Mouse (Mus musculus): ENCODE results near the gene Ccdc62.

Gene Ccdc62

DNA sequence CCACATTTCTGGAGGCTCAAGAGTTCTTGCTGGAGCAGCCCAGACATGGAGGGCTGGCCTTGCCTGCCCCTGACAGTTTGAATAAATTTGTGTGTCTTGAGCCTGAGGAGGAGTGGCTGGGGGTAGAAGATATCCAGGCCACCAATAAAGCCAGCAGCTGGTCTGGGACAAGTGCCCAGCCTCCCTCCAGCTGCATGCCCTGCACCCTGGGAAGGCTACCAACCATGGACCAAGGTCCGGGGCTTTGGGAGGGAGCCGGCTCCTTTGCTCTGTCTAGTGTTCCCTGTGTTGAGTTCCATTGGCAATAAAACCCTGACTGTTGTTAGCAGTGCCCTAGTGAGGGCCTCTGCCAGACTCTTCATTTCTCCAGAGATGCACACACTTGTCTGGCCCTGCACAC, 72.4 kb downstream of the Ccdc62 start:
- DNase-seq (ENCODE audit: low spot score in 2 of 2), result peak in 1 of 2 experiments; percentile 56

DNA sequence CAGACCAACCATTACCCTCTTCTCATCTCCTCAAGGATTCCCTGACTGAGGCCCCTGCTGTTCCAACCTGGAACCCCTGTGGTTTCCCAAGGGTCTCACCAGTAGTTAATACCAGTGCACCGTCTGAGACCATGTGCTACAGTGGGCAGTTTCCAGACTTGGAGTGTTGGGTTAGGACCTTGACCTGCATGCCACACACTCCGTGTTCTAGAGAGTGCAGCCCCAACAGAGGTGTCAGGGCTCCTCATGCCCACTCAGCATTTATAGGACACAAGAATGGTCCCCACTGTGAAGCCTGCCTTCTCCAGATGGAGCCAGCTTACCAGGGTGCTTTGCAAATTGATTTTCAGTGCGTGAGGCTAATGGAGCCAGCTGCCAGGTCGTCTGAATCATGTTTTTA, 72.9 kb downstream of the Ccdc62 start:
- no peak for DNase-seq (ENCODE audit: low spot score in 2 of 2)

DNA sequence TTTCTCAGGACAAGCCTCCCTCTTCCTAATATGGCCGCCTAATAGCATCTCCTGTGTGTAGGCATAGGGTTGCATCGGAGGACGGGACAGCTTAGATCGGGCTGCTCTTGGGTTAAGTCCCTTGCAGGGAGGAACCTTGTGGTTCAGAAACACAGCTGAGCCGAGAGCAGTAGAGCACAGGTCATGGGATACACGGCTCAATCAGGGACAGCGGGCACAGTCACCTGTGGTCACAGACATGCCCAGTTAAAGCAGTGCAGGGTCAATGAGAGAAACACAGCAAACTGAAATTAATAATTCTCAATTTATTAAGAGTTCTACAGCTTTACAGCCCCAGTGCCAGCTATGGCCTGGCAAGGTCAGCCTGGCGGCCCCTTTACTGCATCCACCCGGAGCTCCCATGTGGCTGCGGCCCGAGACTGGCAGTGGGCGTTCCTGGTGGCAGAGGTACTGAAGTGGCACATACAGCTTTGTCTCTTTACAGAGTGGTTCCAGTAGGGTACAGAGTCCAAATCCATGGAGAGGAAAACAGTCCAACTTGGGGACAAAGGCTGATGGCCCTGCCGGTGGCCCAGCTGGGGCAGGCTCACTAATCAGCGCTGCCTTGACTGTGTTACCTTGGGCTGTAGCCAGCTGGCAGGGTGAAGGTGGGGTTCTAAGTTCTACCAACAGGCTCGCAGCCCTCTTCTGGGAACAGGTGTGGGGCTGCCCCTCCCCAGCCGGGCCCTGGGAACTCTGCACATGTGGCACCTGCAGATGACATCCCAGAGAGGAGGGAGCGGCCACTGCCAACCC, 74.1 kb downstream of the Ccdc62 start:
- DNase-seq (ENCODE audit: low spot score in 2 of 2), result no peak

DNA sequence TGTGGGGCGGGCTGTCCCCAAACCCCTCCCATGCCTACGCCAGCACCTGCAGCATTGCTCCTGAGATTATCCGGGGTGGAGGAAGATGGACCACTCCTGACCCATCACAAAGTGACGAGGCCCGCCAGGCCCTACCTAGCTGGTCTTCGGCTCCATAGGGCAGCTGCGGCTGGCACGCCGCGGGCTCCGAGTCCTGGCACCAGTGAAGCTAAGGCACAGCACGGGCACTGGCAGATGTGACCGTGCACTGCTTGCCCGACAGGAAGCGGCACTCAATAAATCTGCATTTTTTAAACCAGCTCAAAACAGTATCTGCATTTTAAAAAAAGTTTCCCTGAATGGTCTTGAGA, 74.6 kb downstream of the Ccdc62 start:
- no peak for DNase-seq (ENCODE audit: low spot score in 2 of 2)

DNA sequence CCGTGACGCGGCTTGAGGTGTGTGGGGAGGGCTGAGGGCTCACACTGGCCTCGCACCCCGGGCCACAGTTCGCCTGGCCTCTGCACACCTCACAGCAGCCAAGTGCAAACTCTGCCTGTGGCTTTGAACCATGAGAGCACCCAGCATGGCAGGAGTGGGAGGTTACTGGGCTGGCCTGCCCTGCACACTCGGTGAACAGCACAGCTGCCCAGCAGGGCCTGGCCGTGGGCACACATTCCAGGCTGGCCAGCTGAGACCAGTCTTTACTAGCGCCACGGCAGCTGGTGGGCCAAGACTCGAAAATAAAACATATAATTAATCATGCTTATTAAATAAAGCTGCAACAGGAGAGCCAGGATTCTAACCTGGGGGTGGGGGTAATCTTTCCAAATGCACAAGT, 75.1 kb downstream of the Ccdc62 start:
- no peak for DNase-seq (ENCODE audit: low spot score in 2 of 2)

DNA sequence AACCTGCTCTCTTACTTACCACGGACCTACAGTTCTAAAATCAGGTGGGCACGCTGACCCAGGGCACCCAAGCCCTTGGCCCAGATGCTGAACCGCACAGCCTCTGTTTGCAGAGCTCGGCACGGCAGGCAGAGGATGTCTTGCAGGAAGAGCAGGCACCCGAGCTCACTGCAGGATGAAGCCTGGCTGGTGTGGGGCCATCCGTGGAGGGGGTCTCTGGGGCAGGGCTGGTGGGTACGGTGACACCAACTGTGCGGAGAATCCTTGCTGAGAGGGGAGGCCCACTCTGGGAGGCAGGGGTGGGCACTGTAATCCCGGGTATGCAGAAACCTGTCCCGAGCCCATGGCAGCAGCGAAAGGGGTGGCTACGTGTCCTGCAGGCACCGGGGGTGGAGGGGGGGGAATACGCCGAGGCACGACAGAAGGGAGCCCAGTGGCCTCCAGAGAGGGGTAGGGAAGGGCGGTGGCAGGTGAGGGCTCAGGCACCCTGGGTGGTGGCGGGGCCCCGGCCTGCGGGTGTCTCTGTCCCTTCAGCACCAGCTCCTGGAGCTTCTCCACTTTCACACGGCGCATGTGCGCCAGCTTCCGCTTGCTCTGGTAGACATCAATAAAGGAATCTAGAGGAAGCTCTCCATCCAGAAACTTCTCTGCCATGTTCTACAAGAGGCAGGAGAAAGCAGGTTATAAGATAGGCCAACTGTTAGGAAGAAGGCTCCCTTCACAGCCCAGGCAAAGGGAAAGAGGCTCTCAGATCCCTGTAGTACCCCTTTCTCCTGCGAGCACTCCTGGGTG, 75.8 kb downstream of the Ccdc62 start:
- DNase-seq (ENCODE audit: low spot score in 2 of 2), result no peak

DNA sequence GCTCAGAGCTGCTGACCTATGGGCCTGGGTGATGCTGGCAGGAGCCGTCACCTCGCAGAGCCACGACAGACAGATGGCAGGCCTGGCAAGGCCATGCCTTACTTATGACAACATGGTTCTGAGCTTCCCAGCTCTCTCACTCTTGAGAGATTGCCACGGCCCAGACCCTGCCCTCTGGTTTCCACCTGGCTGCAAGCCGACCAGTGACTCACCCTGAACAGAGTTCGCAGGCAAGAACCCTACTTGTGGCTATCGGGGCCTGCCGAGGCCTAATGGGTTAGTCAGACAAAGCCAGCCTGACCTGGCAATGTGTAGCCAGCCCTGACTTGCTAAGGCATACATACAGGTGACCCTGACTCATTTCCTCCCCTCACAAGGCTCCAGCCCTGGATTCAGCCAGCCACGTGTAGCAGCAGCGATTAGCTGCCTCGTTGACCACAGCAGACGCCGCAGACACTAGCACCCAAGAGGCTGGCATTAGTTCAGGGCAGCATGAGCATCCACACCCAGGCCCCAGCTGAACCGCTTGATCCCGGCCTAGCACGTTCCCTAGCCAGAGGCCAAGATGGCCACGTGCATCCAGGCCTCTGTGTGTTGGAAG, 76.5 kb downstream of the Ccdc62 start:
- peak in 1 of 2 experiments; percentile 66 for DNase-seq (ENCODE audit: low spot score in 2 of 2)

DNA sequence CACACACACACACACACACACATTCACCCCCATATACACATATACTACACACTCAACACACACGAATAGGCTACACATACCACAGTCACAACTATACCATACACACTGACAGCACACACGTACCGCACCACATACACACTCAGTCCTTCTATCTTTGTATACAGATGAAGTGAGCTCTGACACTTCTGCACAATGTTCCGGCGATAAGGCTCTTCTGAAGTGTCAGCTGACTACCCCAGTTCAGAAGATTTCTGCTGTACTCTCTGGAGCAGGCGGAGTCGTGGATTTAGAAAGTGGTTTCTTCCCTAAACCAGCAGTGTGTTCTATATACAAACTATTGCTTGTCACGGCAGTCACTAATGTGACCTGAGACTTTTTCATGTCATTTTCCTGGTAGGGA, 79.6 kb downstream of the Ccdc62 start:
- no peak for DNase-seq (ENCODE audit: low spot score in 2 of 2)

DNA sequence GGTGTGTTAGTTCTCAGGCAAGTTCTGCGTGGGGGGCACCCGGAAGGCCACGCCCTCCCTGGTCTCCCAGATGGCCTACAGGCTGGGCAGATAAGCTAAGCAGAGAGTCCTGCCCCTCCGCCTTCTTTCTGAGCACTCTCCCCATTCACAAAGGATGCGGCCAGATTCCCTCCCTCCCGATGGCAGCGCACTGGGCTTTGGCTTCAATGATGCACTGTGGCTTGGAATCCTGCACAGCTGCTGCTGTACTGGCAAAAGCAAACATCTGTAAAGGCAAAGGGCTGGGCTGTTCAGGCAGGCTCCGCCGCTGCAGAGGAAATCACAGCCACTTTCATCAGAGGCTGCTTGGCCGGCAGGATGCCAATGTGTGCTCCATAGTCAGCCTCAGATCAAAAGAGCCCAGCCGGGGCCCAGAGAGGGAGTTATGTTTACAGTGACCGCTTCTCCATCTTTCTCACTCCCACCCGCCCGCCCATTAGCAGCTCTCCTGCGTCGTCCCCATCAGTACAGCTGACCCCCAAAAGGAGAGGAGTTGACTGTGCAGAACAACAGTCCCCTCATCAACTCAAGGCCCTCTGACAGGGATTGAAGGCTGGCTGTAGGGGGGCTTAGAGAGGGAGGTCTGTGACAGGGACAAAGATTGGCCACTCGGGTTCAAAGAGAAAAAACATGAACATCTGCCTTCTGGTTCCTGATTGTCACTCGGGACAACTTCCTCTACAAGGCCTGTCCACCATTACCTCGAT, 80.6 kb downstream of the Ccdc62 start:
- peak; percentile 64 to 70 for DNase-seq (ENCODE audit: low spot score in 2 of 2)

DNA sequence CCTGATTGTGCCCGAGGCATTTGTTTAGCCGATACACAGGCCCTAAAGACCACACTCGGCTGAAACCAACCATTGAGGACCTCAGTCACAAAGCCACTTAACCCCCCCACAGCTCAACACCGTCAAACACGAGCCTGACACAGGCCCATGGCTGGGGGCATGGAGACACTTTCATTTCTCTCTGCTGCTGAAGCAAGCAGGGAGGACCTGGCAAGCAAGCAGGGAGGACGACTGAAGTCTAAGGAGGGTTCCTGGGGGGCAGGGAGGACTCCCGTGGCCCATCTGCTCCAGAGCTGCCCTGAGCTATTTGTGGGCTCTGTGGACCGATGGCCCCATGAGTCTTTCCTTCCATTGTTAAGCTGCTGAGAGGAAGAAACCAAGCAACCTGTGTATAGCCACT, 81.4 kb downstream of the Ccdc62 start:
- no peak for DNase-seq (ENCODE audit: low spot score in 2 of 2)

DNA sequence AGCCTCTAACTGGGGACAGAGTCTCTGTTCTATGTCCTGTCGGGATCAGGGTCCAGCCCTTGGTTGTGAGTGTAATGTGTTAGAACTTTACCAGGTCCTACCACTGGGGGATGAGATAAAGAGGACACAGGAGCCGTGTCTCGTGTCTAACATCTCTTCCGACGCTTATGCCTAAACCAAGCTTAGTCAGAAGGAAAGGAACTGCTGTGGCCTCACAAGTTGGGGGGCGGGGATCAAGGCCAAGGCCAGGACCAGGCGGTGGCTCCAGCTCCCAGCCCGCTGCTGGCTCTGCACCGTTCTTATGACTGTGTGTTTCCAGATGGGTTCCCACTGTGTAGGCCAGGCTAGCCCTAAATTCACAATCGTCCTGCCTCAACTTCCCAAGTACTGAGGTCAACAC, 82.4 kb downstream of the Ccdc62 start:
- DNase-seq (ENCODE audit: low spot score in 2 of 2), result no peak

DNA sequence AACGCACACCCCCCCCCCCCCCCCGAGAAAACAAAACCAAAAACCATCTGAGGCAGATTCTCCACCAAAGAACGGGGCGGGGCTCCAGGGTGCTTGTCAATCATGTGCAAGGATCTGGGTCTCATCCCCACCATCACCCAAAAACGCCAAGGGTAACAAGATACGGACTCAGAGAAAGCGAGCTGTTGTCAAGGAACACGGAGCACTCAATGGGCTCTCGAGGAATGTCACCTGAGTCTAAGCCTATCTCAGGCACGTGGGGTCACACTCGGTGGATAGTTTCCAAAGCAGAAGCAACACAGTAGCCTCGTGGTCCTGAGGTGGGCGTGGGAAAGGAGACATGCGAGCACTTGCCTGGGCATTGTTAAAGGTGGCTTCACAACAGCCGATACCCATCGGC, 83.3 kb downstream of the Ccdc62 start:
- DNase-seq (ENCODE audit: low spot score in 2 of 2), result no peak

DNA sequence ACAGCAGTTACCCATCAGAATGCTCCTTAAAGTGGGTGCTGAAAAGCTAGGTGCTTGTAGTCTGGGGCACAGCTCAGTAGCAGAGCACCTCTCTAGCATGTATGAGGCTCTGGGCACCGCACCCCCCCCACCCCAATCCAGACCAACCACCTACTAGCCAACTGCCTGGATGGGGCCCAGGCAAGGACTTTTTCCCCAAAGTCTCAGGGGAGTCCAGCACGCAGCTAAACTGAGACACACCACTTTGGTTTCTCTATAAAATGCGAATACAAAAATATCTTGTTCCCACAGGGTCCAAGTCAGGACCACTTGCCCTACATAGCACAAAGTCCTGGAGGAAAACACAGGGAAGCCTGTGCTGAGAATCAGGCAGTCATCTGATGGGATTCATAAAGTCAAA, 83.7 kb downstream of the Ccdc62 start:
- DNase-seq (ENCODE audit: low spot score in 2 of 2), result no peak

DNA sequence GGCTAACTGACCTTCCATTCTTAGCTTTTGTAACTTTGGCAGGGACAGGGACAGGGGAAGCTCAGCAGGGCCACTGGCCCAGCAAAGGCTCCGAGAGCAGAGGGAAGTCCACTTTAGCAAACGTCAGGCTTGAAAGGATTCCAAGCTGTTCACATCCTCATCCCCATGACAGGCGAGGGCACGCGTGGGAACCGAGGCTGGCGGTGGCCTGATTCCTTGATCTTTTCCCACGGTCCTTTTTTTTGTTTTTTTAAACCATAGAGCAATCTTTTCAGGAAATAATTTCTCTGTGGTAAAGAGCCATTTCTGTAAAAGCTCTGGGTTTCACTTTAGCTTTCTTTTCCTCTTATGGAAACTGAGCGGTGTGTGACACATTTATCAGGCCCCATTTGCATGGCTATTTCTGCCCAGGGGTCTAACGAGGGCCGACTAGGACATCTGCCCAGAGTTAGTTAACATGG, 84.3 kb downstream of the Ccdc62 start:
- peak; percentile 76 to 86 for DNase-seq (ENCODE audit: low spot score in 2 of 2)

DNA sequence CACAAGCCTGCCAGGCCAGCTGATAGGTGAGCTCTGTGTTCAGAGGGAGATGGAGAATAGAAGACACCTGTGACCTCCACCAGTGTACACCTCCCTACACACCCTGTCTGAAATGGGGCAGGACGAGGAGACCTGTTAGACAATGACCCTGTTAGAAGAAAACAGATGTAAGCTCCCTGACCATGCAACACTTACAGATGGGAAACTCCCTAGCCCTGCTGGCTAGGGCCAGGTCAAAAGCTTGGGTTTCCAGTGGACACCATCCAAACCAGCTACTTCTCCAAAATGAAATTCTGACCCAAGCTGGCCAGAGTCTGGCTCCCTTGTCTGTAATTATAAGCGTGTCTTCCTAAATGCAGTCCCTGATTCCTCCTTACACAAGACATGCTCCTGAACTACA, 85.2 kb downstream of the Ccdc62 start:
- no peak for DNase-seq (ENCODE audit: low spot score in 2 of 2)

DNA sequence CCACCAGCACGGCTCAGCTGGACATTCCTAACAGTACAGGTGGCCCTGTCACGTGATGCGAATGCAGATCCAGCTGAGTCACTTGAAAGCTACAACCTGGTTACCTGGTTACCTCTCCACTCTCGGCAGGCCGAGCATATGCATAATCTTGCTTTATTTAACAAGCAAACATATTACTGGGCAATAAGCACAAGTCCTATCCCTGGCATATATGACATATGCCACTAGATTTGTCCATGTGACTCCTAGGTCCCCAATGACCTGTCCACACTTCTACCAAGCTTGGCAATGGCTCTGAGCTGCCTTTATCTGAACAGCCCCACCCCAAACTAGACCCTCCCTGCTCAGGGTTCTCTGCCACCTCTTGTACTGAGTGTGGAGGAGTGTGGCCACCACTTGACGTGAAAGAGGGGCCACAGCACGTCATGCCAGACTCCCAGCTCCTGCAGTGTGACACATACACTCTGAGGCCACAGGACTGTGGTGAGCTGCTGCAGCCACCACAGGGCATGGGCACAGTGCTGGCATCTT, 85.9 kb downstream of the Ccdc62 start:
- DNase-seq (ENCODE audit: low spot score in 2 of 2), result no peak

DNA sequence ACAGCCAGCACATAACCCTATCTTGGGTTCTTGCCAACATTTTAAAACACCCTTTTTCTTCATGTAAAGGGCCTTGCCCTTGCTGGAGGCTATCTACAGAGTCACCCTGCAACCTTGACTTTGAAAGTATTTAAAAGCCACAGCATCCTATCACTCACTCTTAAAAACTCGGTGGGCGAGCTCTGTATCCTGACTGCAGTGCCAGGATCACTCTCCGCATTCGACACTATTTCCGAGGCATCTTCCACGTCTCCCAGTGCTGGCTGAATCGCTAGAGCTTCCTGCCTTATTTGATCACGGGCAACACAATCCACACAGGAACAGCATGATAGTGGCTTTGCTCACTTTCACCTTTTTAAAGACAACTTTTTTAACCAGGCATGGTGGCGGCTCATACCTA, 87.5 kb downstream of the Ccdc62 start:
- DNase-seq (ENCODE audit: low spot score in 2 of 2), result no peak

DNA sequence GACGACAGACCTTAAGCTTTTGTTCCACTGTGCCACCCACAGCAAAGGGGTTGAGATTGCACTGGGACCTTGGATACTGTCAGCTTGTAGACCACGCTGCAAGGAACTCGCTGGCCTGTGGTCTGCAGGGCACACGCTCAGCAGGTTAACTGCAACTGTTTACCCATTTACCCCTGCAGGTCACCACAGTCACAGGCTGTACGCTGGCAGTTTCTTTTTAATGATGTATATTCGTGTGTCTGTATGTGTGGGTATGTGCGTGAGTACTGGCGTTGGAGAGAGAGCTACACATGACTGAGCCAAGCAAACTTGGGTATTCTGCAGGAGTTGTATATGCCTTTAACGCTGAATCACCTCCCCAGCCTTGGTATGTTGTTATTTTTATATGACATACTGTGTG, 88.2 kb downstream of the Ccdc62 start:
- no peak for DNase-seq (ENCODE audit: low spot score in 2 of 2)
